Comparison of ENCODE assay signal across 8 mouse cellular contexts in genomic region chr12:5246721-5247341, GRCm38 (mm10).
A peak's percentile ranks its signal among the peaks of the same experiment; 100 is the strongest.
DNase-seq lines count a peak whose midpoint lies in the region.
"Had no signal": no experiment of that assay in that cellular context is flagged by ENCODE, and none has a peak within 500 bp of the region (broad histone marks: within the 10 kb centered on the region; RNA-seq: fewer than 3 reads in every experiment).

No protein-coding gene starts in this region.

- DNase-seq in heart, adult 11 months, result peak; percentile 91
- no peak for DNase-seq in heart, postnatal 14 days
- DNase-seq in left cerebral cortex, postnatal 25 days (ENCODE audit: low spot score in 2 of 2), result peak; percentile 54 to 79
- DNase-seq in left cerebral cortex, postnatal 10 days (ENCODE audit: extremely low spot score in 1 of 2, low spot score in 2 of 2), result no peak
- DNase-seq in adrenal gland, postnatal 25 days, result peak; percentile 65
- peak; percentile 25 to 28 for DNase-seq in heart, postnatal 10 days
- DNase-seq in urinary bladder, postnatal 14 days (ENCODE audit: low spot score), result no peak
- DNase-seq: thymus, postnatal 36 days had no signal

- intact Hi-C loops in heart, postnatal 14 days (cut with DNase I), result no loop called here
- intact Hi-C loops in left cerebral cortex, postnatal 25 days (cut with DNase I), result loop anchor here (5.0 kb wide), 1 partner anchor 90 kb away; no protein-coding TSS in a partner anchor
- intact Hi-C loops in left cerebral cortex, postnatal 10 days (cut with DNase I), result no loop called here
- intact Hi-C loops in heart, postnatal 10 days (cut with DNase I), result no loop called here

Comparison
In these comparisons a context has a peak if more than half of its experiments do, and no peak if none do; other contexts are left out.
1. DNase-seq: peak in heart, adult 11 months (single experiment), left cerebral cortex, postnatal 25 days (2 of 2), adrenal gland, postnatal 25 days (single experiment) and heart, postnatal 10 days (2 of 2); none in heart, postnatal 14 days (0 of 2), left cerebral cortex, postnatal 10 days (0 of 2) and urinary bladder, postnatal 14 days (single experiment).